Mouse (Mus musculus): ENCODE measurements around the gene Prkx. TPM values are rescaled to one million over a fixed set of nuclear protein-coding genes. Genes with fewer than 3 reads are reported as not detected.

Gene Prkx
- 81.8 TPM for polyA plus RNA-seq (2017; shearing (Covaris generic))

GRCm38 (mm10) chrX:77796238-77796835 is at the start of gene Prkx:
Gene Prkx, minus strand, starts transcription at chrX:77796278.

Other genes with a start within 250 kb of the Prkx start
- not detected for gene Pbsn, start 57.3 kb upstream of the Prkx start, polyA plus RNA-seq (2017; shearing (Covaris generic))
- gene Gm14744, start 68.5 kb upstream of the Prkx start, polyA plus RNA-seq (2017; shearing (Covaris generic)): not detected
- not detected for gene 5430402E10Rik, start 128.8 kb upstream of the Prkx start, polyA plus RNA-seq (2017; shearing (Covaris generic))